Mouse (Mus musculus): ENCODE measurements around the gene Pls3.

Gene Pls3

DNA sequence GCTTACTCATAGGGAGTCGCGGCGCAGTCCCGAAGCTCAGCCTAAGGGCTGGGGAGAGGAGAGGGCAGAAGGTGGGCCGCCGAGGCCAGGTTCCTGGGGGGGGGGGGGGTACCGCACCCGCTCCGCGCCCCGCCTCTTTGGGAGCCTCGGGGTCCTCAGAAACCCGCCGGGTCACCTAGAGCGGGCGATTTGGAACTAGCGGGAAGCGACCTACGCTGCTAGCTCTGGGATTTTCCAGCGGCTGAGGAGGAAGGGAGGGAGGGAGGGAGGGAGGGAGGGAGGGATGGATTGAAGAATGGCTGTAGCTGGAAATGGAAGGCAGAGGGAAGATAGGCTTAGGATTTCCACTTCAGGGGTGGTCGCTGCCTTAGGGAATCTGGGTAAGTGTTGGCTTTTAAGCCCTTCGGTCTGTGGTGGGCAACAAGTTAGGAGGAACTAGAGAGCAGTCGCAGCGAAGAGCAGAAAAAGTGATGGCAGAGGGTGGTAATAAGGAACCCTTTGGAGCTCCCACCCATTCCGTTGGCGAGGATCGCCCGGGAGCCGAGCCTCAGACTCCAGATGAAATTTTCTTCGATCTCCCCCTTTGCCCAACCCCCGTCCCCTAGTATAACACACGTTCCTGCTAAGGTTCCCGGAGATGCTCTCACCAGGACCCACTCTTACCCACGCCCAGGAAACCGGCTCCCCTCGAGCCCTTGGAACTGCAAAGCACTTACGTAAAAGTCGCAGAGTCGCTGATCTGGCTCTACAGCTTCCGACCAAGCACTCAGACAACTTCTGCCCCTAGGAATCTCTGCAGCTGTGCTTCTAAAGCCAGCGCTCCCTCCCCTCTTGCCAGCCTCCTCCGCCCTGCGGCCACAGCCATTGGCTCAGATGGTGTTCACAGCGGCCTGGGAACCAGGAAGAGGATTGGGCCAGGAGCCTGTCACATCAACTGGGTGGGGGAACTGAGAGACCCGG is at the start of gene Pls3:
Pls3 (minus strand) TSS at position 851 of the 960 bp plus-strand sequence.
- in situ Hi-C loops (cut with MboI; ENCODE audit: unreplicated experiment in 2 of 2) = no loop called here

GRCm38 (mm10) chrX:75895716-75896115 is 20.7 kb upstream of the Pls3 start:
- in situ Hi-C loops (cut with MboI; ENCODE audit: unreplicated experiment in 2 of 2) = no loop called here

DNA sequence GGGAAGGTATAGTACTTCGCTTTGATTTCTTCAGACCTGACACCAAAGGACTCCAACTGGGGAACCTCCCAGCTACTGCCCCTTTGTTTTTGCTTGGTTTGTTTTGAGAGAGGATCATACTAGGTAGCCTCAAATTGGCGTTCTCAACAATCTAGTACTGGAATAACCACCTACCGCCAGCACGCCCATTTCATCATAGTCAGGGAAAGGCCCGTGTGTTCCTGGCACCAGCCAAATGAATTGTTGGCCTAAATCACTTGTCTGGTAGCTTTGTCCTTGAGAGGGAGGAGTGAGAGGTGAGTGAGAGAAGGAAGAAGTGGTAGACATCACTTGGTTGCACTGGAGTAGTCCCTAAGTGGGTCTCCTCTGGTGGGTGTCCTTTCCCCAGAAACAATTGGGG is 584 bp upstream of the Pls3 start:
- in situ Hi-C loops (cut with MboI; ENCODE audit: unreplicated experiment in 2 of 2) = no loop called here

GRCm38 (mm10) chrX:75873813-75874212 is 1.2 kb downstream of the Pls3 start:
- in situ Hi-C loops (cut with MboI; ENCODE audit: unreplicated experiment in 2 of 2) = no loop called here

DNA sequence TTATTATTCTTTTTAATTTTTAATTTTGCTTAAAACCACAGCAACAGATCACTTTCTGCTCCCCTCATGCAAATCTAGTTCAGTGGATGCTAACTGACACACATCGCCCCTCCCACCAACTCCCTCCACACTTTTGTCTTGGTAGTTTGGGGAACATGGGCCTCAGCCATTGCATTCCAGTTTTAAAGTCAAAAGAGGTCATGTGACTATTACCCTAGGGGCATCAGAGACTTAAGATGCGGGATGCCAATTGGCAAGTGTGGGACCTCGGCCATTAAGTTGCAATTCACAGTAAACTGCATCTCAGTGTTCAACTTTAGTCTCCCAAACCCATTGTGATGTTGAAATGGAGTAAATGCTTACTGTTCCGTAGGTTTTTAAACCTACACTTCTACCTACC is 1.7 kb downstream of the Pls3 start:
- in situ Hi-C loops (cut with MboI; ENCODE audit: unreplicated experiment in 2 of 2) = no loop called here

DNA sequence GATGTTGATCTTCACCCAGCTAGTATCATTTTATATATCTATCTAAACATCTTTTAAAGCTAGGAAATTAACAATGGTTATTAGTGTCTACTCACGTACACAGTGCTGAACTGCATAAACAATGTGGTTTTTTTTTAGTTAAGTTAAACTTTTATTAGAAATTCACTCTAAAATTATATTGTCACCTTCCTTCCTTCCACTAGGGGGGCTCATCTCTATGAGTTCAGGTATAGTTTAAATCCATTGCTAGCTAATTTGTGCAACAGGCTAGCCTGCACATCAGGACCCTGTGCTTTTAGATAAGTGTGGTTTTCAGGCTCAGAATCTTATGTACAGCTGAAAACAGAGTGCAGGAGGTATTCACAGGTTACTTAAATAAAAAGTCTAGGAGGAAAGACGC is 3.1 kb downstream of the Pls3 start:
- in situ Hi-C loops (cut with MboI; ENCODE audit: unreplicated experiment in 2 of 2) = no loop called here

GRCm38 (mm10) chrX:75861715-75862114 is 13.3 kb downstream of the Pls3 start:
- in situ Hi-C loops (cut with MboI; ENCODE audit: unreplicated experiment in 2 of 2) = no loop called here

GRCm38 (mm10) chrX:75854294-75854693 is 20.7 kb downstream of the Pls3 start:
- in situ Hi-C loops (cut with MboI; ENCODE audit: unreplicated experiment in 2 of 2) = no loop called here

- in situ Hi-C loops (cut with MboI; ENCODE audit: unreplicated experiment in 2 of 2) = no loop called here
Observed at GRCm38 (mm10) chrX:75844290-75844689, 30.7 kb downstream of the Pls3 start.

DNA sequence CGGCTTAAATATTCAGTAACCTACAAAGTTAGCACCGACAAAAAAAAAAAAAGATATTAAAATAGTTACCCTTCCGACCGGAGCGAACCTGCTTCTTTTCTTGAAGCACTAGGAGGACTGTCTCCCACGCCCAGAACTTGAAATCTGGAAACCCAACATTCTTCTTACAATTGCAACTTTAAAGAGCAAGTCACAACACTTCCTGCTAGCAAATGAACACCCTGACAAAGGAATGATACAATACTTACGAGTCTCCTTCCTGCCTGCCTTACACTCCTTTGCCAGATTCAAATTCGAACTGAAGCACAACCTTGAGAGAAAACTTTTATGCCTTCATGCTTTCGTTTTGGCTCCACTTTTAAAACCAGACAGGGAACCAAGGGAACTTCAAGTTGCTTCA is 32.1 kb downstream of the Pls3 start:
- in situ Hi-C loops (cut with MboI; ENCODE audit: unreplicated experiment in 2 of 2) = no loop called here

DNA sequence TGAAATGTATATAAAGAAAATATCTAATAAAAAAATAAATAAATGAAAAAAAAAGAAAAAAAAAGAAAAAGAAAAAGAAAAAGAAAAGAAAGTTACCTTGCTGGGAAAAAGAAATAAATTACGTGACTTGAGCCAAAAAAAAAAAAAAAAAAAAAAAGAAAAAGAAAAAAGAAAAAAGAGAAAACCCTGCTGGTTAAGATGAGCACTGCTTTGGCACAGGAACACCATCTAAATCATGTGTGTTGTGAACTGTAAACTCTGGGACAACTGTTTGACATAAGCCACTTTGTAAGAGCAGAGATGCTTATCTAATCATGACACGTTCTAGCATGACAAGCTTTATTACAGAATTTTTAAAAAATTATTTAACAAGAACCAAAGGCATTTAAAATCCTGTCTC is 32.9 kb downstream of the Pls3 start:
- in situ Hi-C loops (cut with MboI; ENCODE audit: unreplicated experiment in 2 of 2) = no loop called here

GRCm38 (mm10) chrX:75840263-75840662 is 34.7 kb downstream of the Pls3 start:
- in situ Hi-C loops (cut with MboI; ENCODE audit: unreplicated experiment in 2 of 2) = no loop called here

DNA sequence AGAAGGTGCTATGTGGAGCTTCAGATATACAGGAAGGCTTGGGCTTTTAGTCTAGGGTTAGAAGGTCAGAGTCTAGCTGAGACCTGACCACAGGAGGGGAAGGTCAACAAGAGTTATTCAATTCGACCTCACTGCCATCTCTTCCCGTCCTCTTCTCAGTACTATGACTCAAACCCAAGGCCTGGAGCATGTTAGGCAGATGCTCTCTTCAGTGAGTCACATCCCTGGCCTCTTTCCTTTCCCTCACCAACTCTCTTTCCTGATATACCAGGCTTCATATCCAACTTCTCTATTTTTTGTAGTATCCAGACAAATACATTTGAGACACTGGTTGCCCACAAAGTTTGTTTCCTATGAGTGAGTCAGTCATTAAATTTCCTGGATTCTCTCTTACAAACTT is 40.1 kb downstream of the Pls3 start:
- in situ Hi-C loops (cut with MboI; ENCODE audit: unreplicated experiment in 2 of 2) = no loop called here

- in situ Hi-C loops (cut with MboI; ENCODE audit: unreplicated experiment in 2 of 2) = no loop called here
Observed at GRCm38 (mm10) chrX:75834286-75834685, 40.7 kb downstream of the Pls3 start.

- in situ Hi-C loops (cut with MboI; ENCODE audit: unreplicated experiment in 2 of 2) = no loop called here
Observed at GRCm38 (mm10) chrX:75833006-75833641, 41.9 kb downstream of the Pls3 start.

- in situ Hi-C loops (cut with MboI; ENCODE audit: unreplicated experiment in 2 of 2) = no loop called here
Observed at GRCm38 (mm10) chrX:75829867-75830255, 45.1 kb downstream of the Pls3 start.

DNA sequence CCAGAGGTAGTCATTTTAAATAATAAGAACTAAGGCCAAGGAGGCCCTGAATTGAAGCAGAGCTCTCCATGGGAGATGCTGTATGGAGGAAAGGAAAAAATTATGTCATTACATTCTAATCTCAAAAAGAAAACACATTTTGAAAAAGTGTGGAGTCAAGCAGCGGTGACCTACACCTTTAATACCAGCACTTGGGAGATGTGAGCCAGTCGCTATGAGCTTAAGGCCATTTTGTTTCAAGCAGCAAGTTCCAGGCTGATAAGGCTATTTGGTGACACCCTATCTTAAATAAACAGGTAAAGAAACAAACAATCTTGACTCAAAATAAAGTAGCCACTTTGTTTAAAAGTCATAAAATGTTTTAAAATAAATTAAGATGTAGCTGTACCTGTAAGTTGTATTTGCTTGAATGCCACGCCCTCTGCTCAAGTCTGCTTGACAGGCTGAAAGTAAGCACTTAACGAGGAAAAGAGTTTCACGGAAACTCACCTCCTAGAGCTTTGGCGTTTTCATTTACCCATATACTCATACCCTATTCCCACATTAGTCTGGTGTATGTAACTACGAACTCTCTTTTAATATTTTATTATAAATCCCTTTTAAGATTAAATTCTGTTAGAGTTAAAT is 45.6 kb downstream of the Pls3 start:
- in situ Hi-C loops (cut with MboI; ENCODE audit: unreplicated experiment in 2 of 2) = no loop called here

DNA sequence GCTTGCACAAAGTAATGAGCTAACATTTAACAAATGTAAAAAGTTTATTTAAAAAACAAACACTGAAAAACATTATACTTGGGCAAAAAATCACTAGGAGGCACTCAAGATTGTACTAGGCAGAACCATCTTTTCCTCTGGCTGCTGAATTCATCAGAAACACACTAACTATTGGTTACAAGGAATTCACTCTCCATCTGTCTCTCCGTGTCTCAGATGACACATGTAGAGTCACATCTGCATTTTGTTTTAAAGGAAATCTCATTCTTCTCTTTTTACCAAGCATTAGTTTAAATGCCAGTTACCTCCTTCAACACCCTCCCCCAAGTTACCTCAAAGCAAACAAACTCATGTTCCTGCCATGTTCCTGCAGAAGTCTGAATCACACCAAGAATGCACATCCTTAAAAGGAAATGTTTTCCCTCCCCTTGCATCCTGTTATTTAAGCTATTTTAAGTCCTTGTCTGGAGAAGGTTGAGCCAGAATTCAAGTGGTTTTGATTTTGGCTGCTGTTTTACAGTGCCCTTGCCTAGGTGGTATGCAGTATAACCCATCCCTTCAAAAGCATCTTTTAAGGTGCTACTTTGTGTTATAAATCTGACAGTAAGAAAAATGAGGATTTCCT is 56.2 kb downstream of the Pls3 start:
- in situ Hi-C loops (cut with MboI; ENCODE audit: unreplicated experiment in 2 of 2) = no loop called here

- in situ Hi-C loops (cut with MboI; ENCODE audit: unreplicated experiment in 2 of 2) = no loop called here
Observed at GRCm38 (mm10) chrX:75814958-75815357, 60.0 kb downstream of the Pls3 start.

- in situ Hi-C loops (cut with MboI; ENCODE audit: unreplicated experiment in 2 of 2) = no loop called here
Observed at GRCm38 (mm10) chrX:75814123-75814522, 60.9 kb downstream of the Pls3 start.

- in situ Hi-C loops (cut with MboI; ENCODE audit: unreplicated experiment in 2 of 2) = loop anchor here (10.0 to 25.0 kb wide), 2 partner anchors 1928 to 1941 kb away; no protein-coding TSS in a partner anchor
Observed at GRCm38 (mm10) chrX:75796583-75796982, 78.4 kb downstream of the Pls3 start.

All from v-Abl transformed pro-B cells (cell line).